Mouse (Mus musculus) liver, adult 2 months (tissue): ENCODE measurements around the gene Sptlc3.

Experiments
- CTCF ChIP-seq: fragments of 200-500 bp; IDR thresholded peaks from 2 replicates; pipeline ENCODE4 v1.5.1; 2011; ENCODE audit warnings: low read depth, low read length, control low read depth
- POLR2A ChIP-seq: fragments of 200-500 bp; IDR thresholded peaks from 2 replicates; pipeline ENCODE4 v1.6.1; 2011; ENCODE audit warnings: low read length, control low read depth; ENCODE audit not compliant: insufficient read depth; ENCODE audit errors: extremely low read depth

DNA sequence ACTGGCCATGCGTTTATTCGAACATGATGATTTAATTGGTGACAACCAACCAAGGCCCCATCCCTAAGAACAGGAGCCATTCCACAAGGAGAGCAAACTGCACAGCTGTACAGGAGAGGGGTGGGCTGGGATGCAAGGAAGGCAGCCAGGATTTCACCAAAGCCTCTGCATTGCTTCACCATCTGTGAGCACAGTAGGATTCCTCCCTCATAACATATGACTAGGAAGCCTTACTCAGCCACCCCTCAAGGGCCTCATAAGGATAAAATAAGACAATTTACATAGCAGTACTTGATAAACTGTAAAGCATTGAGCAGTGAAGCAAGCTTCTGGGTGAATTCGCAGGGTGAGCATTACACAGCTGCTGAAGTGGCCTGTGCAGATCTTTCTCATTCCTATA, 155.8 kb downstream of the Sptlc3 start:
- TF ChIP-seq POLR2A (no peak), CTCF (no peak)
